Mouse (Mus musculus) erythroblast, embryonic 14.5 days (primary cell): Measurements from ENCODE around the gene Hjurp. TPM values are rescaled to one million over a fixed set of nuclear protein-coding genes. Genes with fewer than 3 reads are reported as not detected.

Source experiments
- H3K27me3 ChIP-seq: 2 replicates; pipeline ENCODE4 v1.6.1; 2012; ENCODE audit warnings: inconsistent platforms; ENCODE audit not compliant: control insufficient read depth
- H3K36me3 ChIP-seq: 2 replicates; pipeline ENCODE4 v1.6.1; 2012; ENCODE audit warnings: mild to moderate bottlenecking, inconsistent platforms; ENCODE audit not compliant: control insufficient read depth
- H3K4me1 ChIP-seq: 2 replicates; pipeline ENCODE4 v1.6.1; 2012; ENCODE audit warnings: inconsistent platforms; ENCODE audit not compliant: control insufficient read depth
- H3K4me3 ChIP-seq: replicated peaks from 2 replicates; pipeline ENCODE3; 2012; ENCODE audit warnings: moderate library complexity, mild to moderate bottlenecking, inconsistent platforms
- H3K9me3 ChIP-seq: 2 replicates; pipeline ENCODE4 v1.6.1; 2012; ENCODE audit warnings: low read length, inconsistent platforms, mixed read lengths; ENCODE audit not compliant: control insufficient read depth
- GATA1 ChIP-seq: IDR thresholded peaks from 2 replicates; pipeline ENCODE4 v1.6.1; 2012; ENCODE audit warnings: low read length, inconsistent platforms, mixed read lengths
- TAL1 ChIP-seq: IDR thresholded peaks from 3 replicates; pipeline ENCODE4 v1.6.1; 2012; ENCODE audit warnings: low read length, inconsistent platforms, mixed read lengths
- polyA plus RNA-seq: library from polyadenylated mRNA; stranded (reverse); fragments of >175 nt; gene quantifications from 2 replicates; pipeline ENCODE4 v1.2.3, GENCODE M21; 2012

Gene Hjurp
- polyA plus RNA-seq, 1 experiment: 2.2 TPM

GRCm38 (mm10) chr1:88268070-88268469 lies 9.4 kb downstream of the Hjurp start:
- H3K9me3 ChIP-seq: peaks cover 13% of the 10 kb centered on the region
- no peaks in the 10 kb centered on the region for H3K4me1 ChIP-seq
- TF ChIP-seq TAL1 (no peak), GATA1 (no peak)
- H3K4me3 ChIP-seq: no peak overlapping the region
- H3K36me3 ChIP-seq: peaks cover 98% of the 10 kb centered on the region
- H3K27me3 ChIP-seq: no peaks in the 10 kb centered on the region

GRCm38 (mm10) chr1:88267489-88267888 lies 9.9 kb downstream of the Hjurp start:
- Histone ChIP-seq H3K27me3 (no peaks in the 10 kb centered on the region), H3K36me3 (peaks cover 98% of the 10 kb centered on the region), H3K9me3 (peaks cover 13% of the 10 kb centered on the region), H3K4me1 (no peaks in the 10 kb centered on the region), H3K4me3 (no peak overlapping the region)
- TF ChIP-seq GATA1: no peak
- TF ChIP-seq TAL1: 0 out of 3 replicates have a peak, but pooled peaks have one; percentile 21

DNA sequence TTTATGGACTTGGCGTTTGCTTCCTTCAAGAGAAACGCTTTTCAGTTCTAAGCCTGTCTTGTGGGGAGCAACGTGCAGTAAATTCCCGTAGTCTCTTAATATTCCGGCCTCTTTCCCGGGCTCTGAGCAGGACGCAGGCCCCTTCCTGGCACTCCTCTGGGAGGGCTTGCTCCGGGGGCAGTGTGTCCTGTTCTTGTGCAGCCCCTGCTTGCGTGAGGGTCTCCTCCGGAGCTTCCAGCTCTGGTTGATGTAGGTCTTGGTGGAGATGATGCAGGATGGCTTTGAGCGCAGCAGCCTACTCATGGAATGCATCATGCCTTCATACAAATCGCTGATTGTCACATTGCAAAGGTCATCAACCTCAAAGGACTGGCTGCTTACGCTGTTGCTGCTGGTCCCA lies 11.3 kb downstream of the Hjurp start:
- no peaks in the 10 kb centered on the region for H3K27me3 ChIP-seq
- peaks cover under 1% of the 10 kb centered on the region for H3K9me3 ChIP-seq
- peaks cover 98% of the 10 kb centered on the region for H3K36me3 ChIP-seq
- H3K4me3 ChIP-seq: no peak overlapping the region
- TF ChIP-seq GATA1 (no peak), TAL1 (no peak)
- H3K4me1 ChIP-seq: peaks cover 10% of the 10 kb centered on the region

DNA sequence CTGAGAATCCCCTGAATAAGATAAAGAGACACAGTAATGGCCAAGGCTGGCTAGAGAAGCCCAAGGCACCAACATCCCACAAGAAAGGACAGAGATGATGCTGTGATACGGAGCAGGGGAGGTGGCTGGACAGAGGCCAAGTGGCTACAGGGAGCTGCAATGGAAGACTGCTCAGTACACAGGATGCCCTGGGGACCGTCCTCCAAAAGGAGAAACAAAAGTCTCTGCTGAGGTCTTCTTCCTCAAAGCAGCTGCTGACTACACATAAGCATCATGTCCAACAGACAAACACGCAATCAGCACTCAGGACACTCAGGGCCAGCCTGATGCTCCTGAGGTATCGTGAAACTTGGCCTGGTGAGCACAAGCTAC lies 12.6 kb downstream of the Hjurp start:
- Histone ChIP-seq H3K27me3 (no peaks in the 10 kb centered on the region), H3K4me3 (no peak overlapping the region), H3K9me3 (no peaks in the 10 kb centered on the region), H3K4me1 (peaks cover 16% of the 10 kb centered on the region), H3K36me3 (peaks cover 100% of the 10 kb centered on the region)
- TF ChIP-seq TAL1 (no peak), GATA1 (no peak)

DNA sequence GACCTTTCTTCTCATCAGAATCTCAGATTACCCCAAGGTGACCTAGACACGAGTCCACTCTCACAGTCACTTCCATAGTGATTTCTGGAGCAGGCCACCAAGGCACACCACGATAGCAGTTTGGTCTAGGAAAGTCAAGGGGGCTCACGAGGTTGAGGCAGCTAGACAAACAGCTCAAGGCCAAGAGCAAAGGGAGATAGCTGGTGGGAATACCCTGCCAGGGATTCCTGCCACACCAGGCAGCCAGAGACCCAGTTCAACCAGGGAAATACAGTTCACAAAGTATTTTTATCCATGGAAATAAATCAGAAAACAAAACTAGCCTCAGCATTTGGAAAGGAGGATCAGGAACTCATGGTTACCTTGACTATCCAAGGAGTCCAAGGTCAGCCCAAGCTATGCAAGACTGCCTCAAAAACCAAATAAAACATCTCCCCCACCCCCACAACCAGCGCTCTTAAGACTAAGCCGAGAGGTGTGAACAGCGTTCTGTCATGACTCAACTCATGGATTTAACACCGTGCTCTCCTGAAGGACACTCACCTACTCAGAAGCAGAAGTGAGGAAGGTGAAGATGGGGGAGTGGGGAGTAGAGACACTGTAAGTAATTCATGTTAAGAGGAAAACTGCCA lies 13.1 kb downstream of the Hjurp start:
- H3K4me3 ChIP-seq: no peak overlapping the region
- H3K27me3 ChIP-seq: no peaks in the 10 kb centered on the region
- no peaks in the 10 kb centered on the region for H3K9me3 ChIP-seq
- peaks cover 100% of the 10 kb centered on the region for H3K36me3 ChIP-seq
- TF ChIP-seq TAL1 (no peak), GATA1 (no peak)
- H3K4me1 ChIP-seq: peaks cover 20% of the 10 kb centered on the region

- H3K36me3 ChIP-seq: peaks cover 97% of the 10 kb centered on the region
- no peaks in the 10 kb centered on the region for H3K9me3 ChIP-seq
Observed at GRCm38 (mm10) chr1:88263778-88264177, 13.7 kb downstream of the Hjurp start.

DNA sequence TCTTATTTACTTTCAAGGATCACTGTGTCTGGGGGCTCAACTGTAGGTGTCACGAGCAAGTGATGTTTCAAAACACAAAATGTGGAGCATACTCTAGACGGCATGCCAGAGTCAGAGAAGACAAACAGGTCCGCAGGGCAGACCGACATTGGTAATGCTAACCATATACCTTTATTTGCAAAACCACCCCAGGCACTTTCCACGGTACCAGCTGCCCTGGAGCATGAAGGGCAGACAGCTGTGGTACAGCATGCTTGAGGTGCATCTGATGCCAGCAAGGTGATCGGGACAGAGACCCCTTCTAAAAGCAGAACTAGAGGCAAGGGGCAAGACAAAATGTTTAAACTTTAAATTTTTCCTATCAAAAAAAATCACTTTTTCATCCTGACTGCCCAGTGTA lies 14.5 kb downstream of the Hjurp start:
- peaks cover 23% of the 10 kb centered on the region for H3K4me1 ChIP-seq
- H3K9me3 ChIP-seq: no peaks in the 10 kb centered on the region
- H3K36me3 ChIP-seq: peaks cover 88% of the 10 kb centered on the region
- H3K27me3 ChIP-seq: no peaks in the 10 kb centered on the region
- no peak for TF ChIP-seq TAL1
- no peak for TF ChIP-seq GATA1
- no peak overlapping the region for H3K4me3 ChIP-seq

More at GRCm38 (mm10) chr1:88263778-88264177, 13.7 kb downstream of the Hjurp start:
- Histone ChIP-seq H3K4me1 (peaks cover 23% of the 10 kb centered on the region), H3K27me3 (no peaks in the 10 kb centered on the region), H3K4me3 (no peak overlapping the region)
- TF ChIP-seq GATA1: no peak
- no peak for TF ChIP-seq TAL1

GRCm38 (mm10) chr1:88262255-88262654 lies 15.2 kb downstream of the Hjurp start:
- TF ChIP-seq GATA1 (no peak), TAL1 (no peak)
- Histone ChIP-seq H3K9me3 (no peaks in the 10 kb centered on the region), H3K27me3 (no peaks in the 10 kb centered on the region), H3K36me3 (peaks cover 81% of the 10 kb centered on the region), H3K4me3 (no peak overlapping the region), H3K4me1 (peaks cover 23% of the 10 kb centered on the region)

- Histone ChIP-seq H3K27me3 (no peaks in the 10 kb centered on the region), H3K36me3 (peaks cover 76% of the 10 kb centered on the region), H3K4me1 (peaks cover 23% of the 10 kb centered on the region), H3K4me3 (no peak overlapping the region), H3K9me3 (no peaks in the 10 kb centered on the region)
- TF ChIP-seq GATA1 (no peak), TAL1 (no peak)
Observed at GRCm38 (mm10) chr1:88261706-88262105, 15.7 kb downstream of the Hjurp start.
